Mouse (Mus musculus) kidney, adult 9 months (tissue): ENCODE results near the gene Chmp1a.
A peak's percentile ranks its signal among the peaks of the same experiment; 100 is the strongest.
"Not testable (repeated sequence)": the region's sequence is repeated elsewhere in the genome, so short reads cannot be mapped to it uniquely, and the experiment has no call there.

Experiments used
- DNase-seq: peaks from one replicate; pipeline ENCODE4 v3.0.0; 2022

The Chmp1a gene

DNA sequence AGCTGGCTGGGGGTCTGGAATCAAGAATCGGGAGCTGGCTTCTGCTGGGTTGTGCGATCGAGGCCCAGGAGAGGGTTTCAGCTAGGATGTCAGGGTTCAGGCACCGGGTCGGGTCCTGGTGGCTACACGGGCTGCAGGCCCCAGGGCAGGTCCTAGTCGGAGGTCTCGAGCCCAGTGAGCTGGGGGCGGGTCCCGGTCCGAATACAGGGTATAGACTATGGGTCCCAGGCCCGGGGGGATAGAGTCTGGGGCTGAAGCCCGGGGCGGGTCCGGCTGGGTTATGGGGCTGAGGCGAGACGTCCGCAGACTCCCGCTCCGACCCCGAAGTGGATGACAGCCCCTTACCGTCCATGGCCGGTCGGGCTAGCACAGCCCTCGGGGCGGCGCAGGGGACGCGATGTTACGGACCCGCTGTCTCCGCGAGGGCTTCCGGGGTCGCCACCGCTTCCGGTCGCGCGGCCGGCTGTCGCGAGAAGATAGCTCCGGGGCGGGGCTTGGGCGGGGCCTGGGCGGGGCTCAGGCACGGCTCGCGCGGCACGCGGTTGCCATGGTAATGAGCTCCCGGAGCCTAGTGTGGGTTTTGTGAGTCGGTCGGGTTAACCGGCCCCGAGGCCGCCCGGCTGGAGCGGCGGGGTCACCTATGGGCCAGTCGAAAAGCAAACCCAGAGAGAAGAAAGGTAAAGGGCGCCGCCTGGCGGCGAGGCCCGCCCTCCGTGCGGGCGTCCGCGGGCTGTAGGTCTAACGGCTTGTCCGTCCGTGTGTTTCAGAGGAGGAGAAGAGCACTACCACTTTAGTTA is at the start of gene Chmp1a, which contains the start of gene Spata33:
Gene Chmp1a (minus strand): TSS at position 443 of the 797 bp plus-strand sequence.
Gene Spata33 (plus strand): TSS at position 512 of the 797 bp plus-strand sequence.
- DNase-seq = peak; percentile 98

DNA sequence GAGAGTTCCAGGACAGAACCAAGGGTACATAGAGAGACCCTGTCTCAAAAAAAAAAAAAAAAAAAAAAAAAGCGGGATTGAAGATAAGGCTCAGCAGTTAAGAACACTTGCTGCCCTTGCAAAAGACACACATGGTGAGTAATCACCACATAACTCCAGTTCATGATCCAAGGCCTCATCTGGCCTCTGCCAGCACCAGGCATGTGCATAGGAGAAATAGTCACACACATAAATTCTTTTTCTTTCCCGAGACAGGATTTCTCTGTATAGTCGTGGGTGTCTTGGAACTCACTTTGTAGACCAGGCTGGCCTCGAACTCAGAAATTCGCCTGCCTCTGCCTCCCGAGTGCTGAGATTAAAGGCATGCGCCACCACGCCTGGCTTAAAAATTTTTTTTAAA is 45.0 kb upstream of the Chmp1a start:
- DNase-seq = not testable (repeated sequence)

DNA sequence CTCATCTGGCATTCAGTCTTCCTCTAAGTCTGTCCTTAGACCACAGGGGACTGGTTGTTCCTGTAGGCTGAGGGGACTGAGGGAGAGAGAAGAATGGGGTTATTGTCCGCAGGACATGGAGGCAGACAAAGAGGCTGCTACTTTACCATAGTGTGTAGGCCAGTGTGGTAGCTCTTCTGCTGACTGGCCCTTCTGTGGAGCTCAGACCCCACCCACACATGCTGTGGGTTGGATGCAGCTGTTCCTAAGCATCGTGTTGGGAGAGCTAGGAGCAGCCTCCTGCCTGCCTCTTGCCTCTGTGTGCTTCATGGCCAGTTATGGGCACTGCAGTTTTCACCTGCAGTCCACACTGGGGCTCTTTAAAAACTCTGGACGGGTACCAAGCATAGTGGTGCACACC is 44.6 kb upstream of the Chmp1a start:
- no peak for DNase-seq

GRCm38 (mm10) chr8:123255170-123255569 is 42.6 kb upstream of the Chmp1a start:
- no peak for DNase-seq

DNA sequence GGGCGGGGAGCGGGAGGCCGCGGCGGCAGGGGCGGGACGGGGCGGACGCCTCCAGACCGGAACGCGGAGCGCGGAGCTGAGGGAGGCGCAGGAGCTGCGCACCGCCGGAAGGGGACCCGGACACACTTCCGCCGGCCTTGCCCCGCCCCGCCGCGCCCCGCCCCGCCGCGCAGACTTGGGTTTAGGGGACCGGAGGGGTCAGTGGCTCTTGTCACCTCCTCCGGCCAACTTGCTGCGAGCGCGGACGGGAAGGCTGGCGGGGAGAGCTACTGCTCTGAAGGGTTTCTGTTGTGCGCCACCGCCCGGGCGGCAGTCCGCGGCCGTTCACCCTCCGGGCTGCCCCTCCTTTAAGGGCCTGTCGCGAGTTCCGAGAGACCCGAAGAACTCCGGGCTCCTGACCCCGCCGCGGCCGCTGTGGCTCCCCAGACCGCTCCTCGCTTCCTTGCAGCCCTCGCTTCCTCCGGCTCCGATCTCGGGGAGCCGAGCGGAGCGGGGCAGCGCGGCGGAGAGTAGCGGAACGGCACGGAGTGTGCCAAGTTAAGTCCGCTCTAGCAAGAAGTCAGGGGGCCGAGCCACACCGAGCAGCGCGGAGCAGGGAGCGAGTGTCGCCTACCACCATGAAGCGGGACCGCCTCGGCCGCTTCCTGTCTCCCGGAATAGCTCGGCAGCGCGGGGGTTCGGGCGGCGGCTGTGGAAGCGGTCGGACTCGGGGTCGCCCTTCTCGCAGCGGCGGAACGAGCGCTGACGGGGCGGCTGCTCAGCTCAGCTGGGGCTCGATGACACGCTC is 41.7 kb upstream of the Chmp1a start, which contains the start of the genes Zfp276 and Vps9d1:
Gene Zfp276 (plus strand): TSS at position 97 of the 787 bp plus-strand sequence.
Gene Vps9d1 (minus strand): TSS at position 250 of the 787 bp plus-strand sequence.
- peak; percentile 80 for DNase-seq

DNA sequence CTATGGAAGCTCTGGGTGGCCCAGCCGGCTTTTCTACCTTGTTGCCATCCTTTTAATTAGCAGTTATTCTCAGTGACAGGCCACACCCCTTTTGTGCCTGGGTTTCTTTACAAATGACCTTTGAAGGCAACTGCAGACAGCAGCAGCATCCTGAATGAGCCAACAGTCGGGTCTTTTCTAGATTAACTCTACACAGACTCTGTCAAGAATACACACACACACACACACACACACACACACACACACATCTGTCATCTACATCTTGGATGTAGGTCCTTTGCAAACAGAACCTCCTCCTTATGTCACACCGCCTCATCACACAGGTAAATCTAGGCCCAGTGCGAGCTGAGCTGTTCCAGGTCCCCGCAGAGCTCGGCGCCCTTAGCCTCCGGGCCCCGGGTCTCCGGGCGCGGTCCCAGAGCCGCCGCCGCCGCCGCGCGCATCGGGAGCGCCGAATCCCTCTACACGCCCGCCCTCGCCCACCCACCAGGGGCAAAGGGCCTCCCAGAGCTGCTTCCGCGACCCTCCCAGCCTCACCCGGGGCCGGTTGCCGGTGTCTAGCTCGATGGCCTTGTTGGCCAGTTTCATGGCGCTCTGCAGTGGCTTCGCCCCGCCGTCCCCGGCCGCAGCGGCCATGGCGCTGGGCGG is 41.0 kb upstream of the Chmp1a start:
- peak; percentile 46 for DNase-seq

GRCm38 (mm10) chr8:123252925-123253324 is 40.4 kb upstream of the Chmp1a start:
- DNase-seq = no peak

- no peak for DNase-seq
These were observed 38.4 kb upstream of the Chmp1a start for GRCm38 (mm10) chr8:123250940-123251339.

GRCm38 (mm10) chr8:123248596-123248995 is 36.0 kb upstream of the Chmp1a start:
- no peak for DNase-seq

DNA sequence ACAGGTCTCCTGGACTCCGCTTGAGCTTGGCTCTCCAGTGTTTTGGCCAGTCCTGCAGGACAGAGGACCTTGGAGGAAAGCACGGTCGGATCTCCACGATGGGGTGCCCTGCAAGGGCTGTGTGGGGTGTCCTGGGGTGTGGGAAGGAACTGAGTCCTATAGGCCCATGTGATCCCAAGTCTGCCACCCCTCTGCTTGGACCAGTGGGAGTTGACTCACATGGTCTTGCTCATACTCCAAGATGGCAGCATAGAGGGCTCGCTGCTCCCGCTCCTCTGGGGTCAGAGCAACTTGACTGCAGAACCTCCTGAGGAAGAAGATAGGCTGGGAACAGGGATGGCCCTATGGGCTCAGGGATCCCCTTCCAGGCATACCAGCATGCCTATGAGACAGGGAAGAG is 35.2 kb upstream of the Chmp1a start:
- no peak for DNase-seq

DNA sequence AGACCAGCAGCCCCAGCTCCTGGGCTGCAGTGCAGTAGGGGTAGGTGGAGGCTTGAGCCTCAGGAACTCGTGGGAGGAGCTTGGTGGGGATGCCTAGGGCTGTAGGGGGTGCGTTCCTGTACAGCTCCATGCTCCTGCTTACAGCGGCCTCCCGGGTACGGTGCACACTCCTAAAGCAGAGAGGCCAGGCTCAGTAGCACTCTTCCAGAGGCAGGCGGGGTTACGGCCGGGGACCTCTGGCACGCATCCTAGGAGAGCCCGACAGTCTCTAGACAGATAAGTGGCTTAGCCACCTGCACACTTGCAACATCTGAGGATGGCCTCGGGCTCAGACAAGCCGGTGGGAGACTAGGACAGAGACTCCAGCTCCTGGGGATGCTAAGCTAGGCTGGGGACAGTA is 33.0 kb upstream of the Chmp1a start:
- no peak for DNase-seq

GRCm38 (mm10) chr8:123244382-123244781 is 31.8 kb upstream of the Chmp1a start:
- DNase-seq = peak; percentile 83

- DNase-seq = no peak
These were observed 30.5 kb upstream of the Chmp1a start for GRCm38 (mm10) chr8:123243053-123243452.

DNA sequence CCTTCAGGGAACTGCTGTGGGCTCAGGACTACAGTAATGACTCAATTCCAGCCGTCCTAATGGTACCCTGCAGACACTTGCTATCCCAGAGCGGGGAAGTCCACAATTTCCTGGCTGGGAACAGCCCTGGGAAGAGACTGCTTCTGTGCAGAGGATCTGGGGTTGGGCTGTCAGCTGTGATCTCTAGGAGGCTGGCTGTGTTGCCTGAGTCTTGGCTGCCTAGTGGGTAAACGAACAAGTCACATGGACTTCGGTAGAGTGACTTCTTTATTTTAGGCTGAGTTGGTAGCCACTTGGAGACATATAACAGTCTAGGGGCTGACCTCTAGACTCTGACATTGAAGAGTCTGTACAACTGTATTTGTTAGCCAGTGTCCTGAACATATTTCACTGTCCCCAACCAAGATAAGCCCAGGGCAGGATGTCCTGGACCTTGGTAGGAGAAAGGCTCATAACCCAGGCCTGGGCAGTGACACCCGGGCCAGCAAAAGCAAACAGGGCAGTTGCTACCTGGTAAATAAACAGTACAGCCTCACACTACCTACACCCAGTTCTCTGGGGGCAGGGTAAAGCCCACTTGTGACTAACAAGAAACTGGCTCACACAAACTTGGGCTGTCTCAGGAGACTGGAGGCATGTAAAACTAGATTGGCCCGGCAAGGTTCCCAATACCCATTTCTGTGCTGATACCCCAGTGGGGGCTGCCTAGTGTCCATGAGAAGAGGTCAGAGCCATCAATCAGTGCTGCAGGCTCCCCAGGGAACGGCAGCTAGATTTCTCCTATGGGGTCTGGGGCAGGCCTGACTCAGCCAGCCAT is 29.8 kb upstream of the Chmp1a start:
- no peak for DNase-seq

- DNase-seq = no peak
These were observed 26.8 kb upstream of the Chmp1a start for GRCm38 (mm10) chr8:123239398-123239797.

GRCm38 (mm10) chr8:123235520-123236497 is 23.2 kb upstream of the Chmp1a start, which contains the start of gene Spata2l:
Gene Spata2l, minus strand, starts transcription at chr8:123236233.
- DNase-seq = peak; percentile 97

- no peak for DNase-seq
These were observed 22.5 kb upstream of the Chmp1a start for GRCm38 (mm10) chr8:123234918-123235519.

DNA sequence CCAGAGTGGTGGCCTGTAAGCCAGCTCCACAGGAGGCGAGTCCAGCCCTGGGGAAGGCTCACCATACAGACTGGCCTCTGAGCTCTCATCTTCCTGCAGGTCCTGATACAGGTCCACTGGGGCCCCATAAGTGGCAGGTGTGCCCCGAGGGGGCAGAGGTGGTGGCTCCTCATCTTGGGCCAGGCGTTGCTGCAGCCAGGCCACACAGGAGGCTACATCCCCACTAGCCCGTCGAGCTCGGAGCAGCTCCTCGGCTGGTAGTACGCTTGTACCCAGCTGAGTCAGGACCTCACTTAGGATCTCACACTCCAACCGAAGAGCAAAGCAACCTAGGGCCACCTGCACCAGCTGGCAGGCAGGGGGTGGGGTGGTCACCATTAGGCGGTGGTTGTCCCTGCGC is 21.2 kb upstream of the Chmp1a start:
- no peak for DNase-seq

DNA sequence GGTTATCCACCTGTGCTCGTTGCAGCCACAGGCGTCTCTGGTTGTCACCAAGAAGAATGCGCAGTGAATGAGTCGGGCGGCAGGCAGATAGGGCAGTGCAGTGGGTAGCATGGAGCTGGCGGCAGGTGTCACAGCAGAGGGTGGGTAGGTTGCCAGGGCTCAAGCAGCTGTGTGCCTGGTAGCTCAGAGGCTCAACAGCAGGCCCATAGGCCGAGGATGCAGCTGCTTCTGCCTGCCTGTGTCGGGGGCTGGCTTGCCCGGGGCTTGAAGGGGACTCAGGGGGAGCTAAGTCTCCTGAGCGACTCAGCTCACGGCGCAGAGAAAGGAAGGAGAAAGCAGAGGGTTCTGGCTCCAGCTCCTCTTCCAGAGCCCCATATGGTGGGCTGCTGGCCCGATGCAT is 20.7 kb upstream of the Chmp1a start:
- no peak for DNase-seq

DNA sequence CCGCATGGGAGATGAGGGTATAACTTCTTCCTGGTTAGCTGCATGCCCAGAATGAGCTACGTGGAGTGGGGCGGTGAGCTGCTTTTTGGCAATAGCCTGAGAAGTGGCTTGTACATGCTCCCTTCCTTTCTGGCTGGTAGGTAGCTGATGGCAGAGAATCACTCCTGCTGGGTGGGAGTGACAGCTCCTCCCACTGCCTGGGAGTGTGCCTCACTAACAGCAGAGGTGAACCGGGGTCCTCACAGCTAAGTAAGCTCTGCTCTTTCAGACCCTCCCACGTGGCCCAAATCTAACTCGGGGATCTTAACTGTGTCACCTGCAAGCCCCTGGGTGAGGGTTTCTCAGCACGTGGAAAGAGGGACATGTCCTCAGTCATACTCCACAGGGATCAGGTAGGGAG is 20.0 kb upstream of the Chmp1a start:
- no peak for DNase-seq

DNA sequence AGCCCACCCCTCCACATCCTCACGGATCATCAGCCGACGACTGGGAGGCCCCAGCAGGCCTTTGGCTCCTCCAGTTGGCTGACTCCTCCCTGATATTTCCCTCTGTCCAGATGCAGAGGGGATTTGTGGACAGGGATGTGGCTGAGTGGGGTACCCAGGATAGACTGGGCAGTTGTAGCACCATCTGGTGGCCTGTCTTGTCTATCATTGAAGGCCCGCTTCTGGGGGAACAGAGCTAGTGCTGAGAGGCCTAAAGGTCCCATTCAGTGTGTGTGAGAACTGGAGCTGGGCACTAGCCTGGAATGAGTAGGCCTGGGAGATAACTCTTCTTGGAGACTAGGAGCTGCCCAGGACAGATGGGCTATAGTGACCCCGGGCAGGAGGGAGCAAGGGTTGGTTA is 19.2 kb upstream of the Chmp1a start:
- no peak for DNase-seq
